Mouse (Mus musculus) telencephalon, adult 2 months (tissue): ENCODE data around the gene Art3.

Source experiments
- DNase-seq: peaks from one replicate; pipeline ENCODE4 v3.0.0-alpha.2; 2011; ENCODE audit warnings: low read depth, low spot score

The Art3 gene

GRCm38 (mm10) chr5:92331635-92332338, at the start of gene Art3:
Gene Art3, plus strand, starts transcription at chr5:92331827.
- no peak for DNase-seq

- DNase-seq: no peak
Measured at GRCm38 (mm10) chr5:92282571-92282970, 49.1 kb upstream of the Art3 start.

GRCm38 (mm10) chr5:92283107-92283506, 48.5 kb upstream of the Art3 start:
- DNase-seq: no peak

GRCm38 (mm10) chr5:92287840-92288239, 43.8 kb upstream of the Art3 start:
- no peak for DNase-seq

GRCm38 (mm10) chr5:92291652-92292414, 39.8 kb upstream of the Art3 start:
- DNase-seq: no peak

GRCm38 (mm10) chr5:92294525-92294924, 37.1 kb upstream of the Art3 start:
- no peak for DNase-seq

- no peak for DNase-seq
Measured at GRCm38 (mm10) chr5:92302149-92302840, 29.3 kb upstream of the Art3 start.

GRCm38 (mm10) chr5:92304291-92304690, 27.3 kb upstream of the Art3 start:
- DNase-seq: no peak

GRCm38 (mm10) chr5:92309681-92310511, 21.7 kb upstream of the Art3 start, which contains the start of gene Sdad1:
Gene Sdad1, minus strand, starts transcription at chr5:92310479.
- peak; percentile 95 for DNase-seq

- DNase-seq: peak; percentile 76
Measured at GRCm38 (mm10) chr5:92312046-92312715, 19.4 kb upstream of the Art3 start.

GRCm38 (mm10) chr5:92313776-92314175, 17.9 kb upstream of the Art3 start:
- no peak for DNase-seq

- no peak for DNase-seq
Measured at GRCm38 (mm10) chr5:92318119-92318518, 13.5 kb upstream of the Art3 start.

GRCm38 (mm10) chr5:92318596-92318995, 13.0 kb upstream of the Art3 start:
- DNase-seq: no peak

- DNase-seq: no peak
Measured at GRCm38 (mm10) chr5:92321631-92322400, 9.8 kb upstream of the Art3 start.

- no peak for DNase-seq
Measured at GRCm38 (mm10) chr5:92322612-92323011, 9.0 kb upstream of the Art3 start.

- DNase-seq: no peak
Measured at GRCm38 (mm10) chr5:92323264-92323663, 8.4 kb upstream of the Art3 start.

GRCm38 (mm10) chr5:92327367-92327766, 4.3 kb upstream of the Art3 start:
- no peak for DNase-seq

- no peak for DNase-seq
Measured at GRCm38 (mm10) chr5:92327929-92328328, 3.7 kb upstream of the Art3 start, which contains the start of gene Cxcl9. Gene Cxcl9, minus strand, starts transcription at chr5:92328079.

GRCm38 (mm10) chr5:92331122-92331521, 505 bp upstream of the Art3 start:
- no peak for DNase-seq

GRCm38 (mm10) chr5:92332359-92332840, 773 bp downstream of the Art3 start:
- no peak for DNase-seq
